Mouse (Mus musculus): ENCODE data around the gene Fshb.

GRCm38 (mm10) chr2:107006378-107006777, 53.1 kb downstream of the Fshb start:
- TF ChIP-seq CTCF (IDR thresholded peaks at IDR 0.05; ENCODE audit: control insufficient read depth, insufficient read depth, insufficient read length) (no peak), CEBPB (IDR thresholded peaks at IDR 0.05; ENCODE audit: low read depth) (no peak), FOSL1 (IDR thresholded peaks at IDR 0.05; ENCODE audit: insufficient read depth, low read length, poor library complexity, severe bottlenecking) (no peak)
